Mouse (Mus musculus): Measurements from ENCODE around the gene Tac4.

DNA sequence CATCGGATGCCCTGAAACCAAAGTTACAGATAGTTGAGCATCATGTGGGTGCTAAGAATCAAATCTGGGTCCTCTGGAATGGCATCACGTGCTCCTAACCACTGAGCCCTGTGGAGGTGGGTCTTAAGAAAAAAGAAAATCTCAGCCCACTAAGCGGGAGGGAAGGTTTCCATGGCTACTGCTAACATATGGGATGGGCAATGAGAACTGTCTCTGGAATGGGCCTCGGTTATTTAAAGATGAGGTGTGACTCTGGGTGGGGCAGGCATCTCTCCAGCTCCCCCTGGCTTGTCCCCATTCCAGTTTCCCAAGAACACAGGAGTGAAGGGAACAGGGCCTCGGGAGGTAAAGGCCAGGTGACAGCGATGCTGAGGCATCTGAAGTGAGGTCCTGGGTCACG lies 15.9 kb upstream of the Tac4 start:
- TF ChIP-seq EP300 (IDR thresholded peaks at IDR 0.05; ENCODE audit: low read depth) (no peak), CTCF (IDR thresholded peaks at IDR 0.05; ENCODE audit: low read depth) (no peak)

All from liver, postnatal 0 days (tissue).